Mouse (Mus musculus) myocyte (in vitro differentiated cells): ENCODE measurements at regions not wholly inside any gene's neighbourhood (a gene's known extent, or its start where the extent isn't known, plus 50 kb on each side); places are given as distances from the start of the nearest gene placed in this dataset.

Experiments used
- H3K27me3 ChIP-seq: one replicate; pipeline ENCODE4 v1.6.1; 2011; ENCODE audit not compliant: control insufficient read depth, insufficient read depth, insufficient read length
- H3K36me3 ChIP-seq: one replicate; pipeline ENCODE4 v1.6.1; 2011; ENCODE audit not compliant: control insufficient read depth, insufficient read depth
- H3K4me2 ChIP-seq: one replicate; pipeline ENCODE4 v1.6.1; 2011; ENCODE audit warnings: low read depth, control low read depth
- H3K4me3 ChIP-seq: one replicate; pipeline ENCODE4 v1.5.1; 2011; ENCODE audit warnings: mild to moderate bottlenecking, control low read depth, moderate library complexity
- H3K79me2 ChIP-seq: one replicate; pipeline ENCODE4 v1.6.1; 2011; ENCODE audit not compliant: control insufficient read depth, insufficient read depth
- H3ac ChIP-seq: one replicate; pipeline ENCODE4 v1.6.1; 2011; ENCODE audit not compliant: control insufficient read depth, insufficient read length
- CEBPB ChIP-seq: IDR thresholded peaks from 2 replicates; pipeline ENCODE4 v1.6.1; 2011; ENCODE audit warnings: mild to moderate bottlenecking, moderate library complexity; ENCODE audit not compliant: poor library complexity, insufficient read depth, severe bottlenecking
- E2F4 ChIP-seq: IDR thresholded peaks from one replicate; pipeline ENCODE4 v1.6.1; 2011; ENCODE audit warnings: mild to moderate bottlenecking, control low read depth, moderate library complexity; ENCODE audit not compliant: insufficient read depth
- MAX ChIP-seq: IDR thresholded peaks from one replicate; pipeline ENCODE4 v1.6.1; 2011; ENCODE audit warnings: low read depth, mild to moderate bottlenecking, control low read depth
- MYOD1 ChIP-seq, 3 experiments: IDR thresholded peaks; one replicate each; pipeline ENCODE4 v1.6.1; 2011; ENCODE audit warnings: control low read depth in 2 of 3, low read depth in 2 of 3, mild to moderate bottlenecking in 2 of 3, moderate library complexity in 1 of 3; ENCODE audit not compliant: insufficient read length in 2 of 3, control insufficient read depth in 1 of 3
- MYOG ChIP-seq, 3 experiments: IDR thresholded peaks; one replicate each; pipeline ENCODE4 v1.6.1; 2011; ENCODE audit warnings: control low read depth in 2 of 3, low read depth in 2 of 3, mild to moderate bottlenecking in 2 of 3; ENCODE audit not compliant: insufficient read length in 2 of 3, control insufficient read depth in 1 of 3, insufficient read depth in 1 of 3
- POLR2A ChIP-seq: IDR thresholded peaks from one replicate; pipeline ENCODE4 v1.6.1; 2011; ENCODE audit warnings: low read depth, mild to moderate bottlenecking, control low read depth, moderate library complexity; ENCODE audit not compliant: insufficient read length
- POLR2AphosphoS2 ChIP-seq: IDR thresholded peaks from one replicate; pipeline ENCODE4 v1.6.1; 2011; ENCODE audit warnings: low read depth, control low read depth; ENCODE audit not compliant: insufficient read length
- REST ChIP-seq: IDR thresholded peaks from one replicate; pipeline ENCODE4 v1.6.1; 2011; ENCODE audit warnings: mild to moderate bottlenecking, control low read depth, moderate library complexity; ENCODE audit not compliant: insufficient read depth, insufficient read length
- SRF ChIP-seq: IDR thresholded peaks from one replicate; pipeline ENCODE4 v1.6.1; 2011; ENCODE audit warnings: low read depth; ENCODE audit not compliant: control insufficient read depth, insufficient read length
- TCF12 ChIP-seq: IDR thresholded peaks from one replicate; pipeline ENCODE4 v1.6.1; 2011; ENCODE audit warnings: mild to moderate bottlenecking, control low read depth; ENCODE audit not compliant: poor library complexity, insufficient read depth, severe bottlenecking
- TCF3 ChIP-seq: IDR thresholded peaks from one replicate; pipeline ENCODE4 v1.6.1; 2011; ENCODE audit warnings: low read depth, control low read depth; ENCODE audit not compliant: insufficient read length
- USF1 ChIP-seq: IDR thresholded peaks from one replicate; pipeline ENCODE4 v1.6.1; 2011; ENCODE audit warnings: low read depth, mild to moderate bottlenecking, control low read depth, moderate library complexity

DNA sequence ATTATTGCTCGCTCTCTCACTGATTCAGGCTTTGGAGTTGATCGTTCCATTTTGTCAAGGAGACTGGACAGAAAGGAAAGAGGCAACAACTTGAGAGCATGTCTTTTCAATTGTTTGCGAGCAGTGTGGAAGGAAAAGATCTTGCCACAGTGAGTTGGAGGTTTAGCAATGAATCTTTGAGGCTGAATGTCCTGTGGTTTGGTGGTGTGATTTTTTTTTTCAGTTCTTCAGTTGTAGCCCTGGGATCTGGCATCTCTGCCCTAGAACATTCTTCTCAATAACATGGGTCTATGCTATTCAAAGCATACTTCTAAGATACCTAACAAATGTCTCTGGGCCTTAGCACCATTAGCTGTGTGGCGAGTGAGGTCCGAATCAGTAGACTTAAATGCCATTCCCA lies 189.6 kb upstream of the Trib2 start:
- Histone ChIP-seq H3K36me3 (no peaks in the 10 kb centered on the region), H3K4me2 (peak overlapping the region; percentile 75), H3K27me3 (no peaks in the 10 kb centered on the region), H3K4me3 (no peak overlapping the region), H3ac (no peak overlapping the region), H3K79me2 (no peaks in the 10 kb centered on the region)
- no peak for TF ChIP-seq MYOG (IDR thresholded peaks at IDR 0.05; ENCODE audit: control insufficient read depth in 1 of 3, insufficient read depth in 1 of 3, insufficient read length in 2 of 3, low read depth in 2 of 3)
- no peak for TF ChIP-seq REST
- TF ChIP-seq USF1, result no peak
- TF ChIP-seq MYOD1 (IDR thresholded peaks at IDR 0.05; ENCODE audit: control insufficient read depth in 1 of 3, insufficient read length in 2 of 3, low read depth in 2 of 3), result no peak
- no peak for TF ChIP-seq E2F4
- TF ChIP-seq TCF12, result no peak
- TF ChIP-seq POLR2AphosphoS2, result no peak
- TF ChIP-seq MAX, result no peak
- TF ChIP-seq CEBPB, result no peak
- TF ChIP-seq SRF, result no peak
- no peak for TF ChIP-seq POLR2A
- no peak for TF ChIP-seq TCF3

DNA sequence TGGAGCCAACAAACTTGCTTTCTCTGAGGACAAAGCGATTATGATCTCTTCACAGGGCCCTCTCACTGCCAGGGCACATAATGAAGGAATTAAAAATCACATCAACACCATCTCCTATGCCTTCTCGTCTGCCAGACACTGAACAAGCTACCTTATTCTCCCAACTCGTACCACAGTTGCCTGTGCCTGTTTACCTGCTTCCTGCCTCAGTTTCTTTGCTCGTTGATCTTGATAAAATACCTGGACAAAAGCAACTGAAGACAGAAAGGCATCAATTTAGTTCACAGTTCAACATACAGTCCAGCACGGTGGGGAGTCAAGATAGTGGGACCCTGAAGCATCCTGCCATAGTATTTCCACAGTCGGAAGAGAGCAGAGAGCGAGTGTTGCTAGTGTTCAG lies 185.1 kb upstream of the Trib2 start:
- no peaks in the 10 kb centered on the region for H3K27me3 ChIP-seq
- no peaks in the 10 kb centered on the region for H3K79me2 ChIP-seq
- H3K36me3 ChIP-seq, result no peaks in the 10 kb centered on the region
- no peak overlapping the region for H3ac ChIP-seq
- H3K4me2 ChIP-seq, result no peak overlapping the region
- H3K4me3 ChIP-seq, result no peak overlapping the region
- TF ChIP-seq E2F4, result no peak
- no peak for TF ChIP-seq POLR2AphosphoS2
- no peak for TF ChIP-seq SRF
- no peak for TF ChIP-seq POLR2A
- no peak for TF ChIP-seq MYOD1 (IDR thresholded peaks at IDR 0.05; ENCODE audit: control insufficient read depth in 1 of 3, insufficient read length in 2 of 3, low read depth in 2 of 3)
- no peak for TF ChIP-seq CEBPB
- TF ChIP-seq REST, result no peak
- no peak for TF ChIP-seq MYOG (IDR thresholded peaks at IDR 0.05; ENCODE audit: control insufficient read depth in 1 of 3, insufficient read depth in 1 of 3, insufficient read length in 2 of 3, low read depth in 2 of 3)
- TF ChIP-seq TCF12, result no peak
- TF ChIP-seq MAX, result no peak
- no peak for TF ChIP-seq TCF3
- no peak for TF ChIP-seq USF1

DNA sequence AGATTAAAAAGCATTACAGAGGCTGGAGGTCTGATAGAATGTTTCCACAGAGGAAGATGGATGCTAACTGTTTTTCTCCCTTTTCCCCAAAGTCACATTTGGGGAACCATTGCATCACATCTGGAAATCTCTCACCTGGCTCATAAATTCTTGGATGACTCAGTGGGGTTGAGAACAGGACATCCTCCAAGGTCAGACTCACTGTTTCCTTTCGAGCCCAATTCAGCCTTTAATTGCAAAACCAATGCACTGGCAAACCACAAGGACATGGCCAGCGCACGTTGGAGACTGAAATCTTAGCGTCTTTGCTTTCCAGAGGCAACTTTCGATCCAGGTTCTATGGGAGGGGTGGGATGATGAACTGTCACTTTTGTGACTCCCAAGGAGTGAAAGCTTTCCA lies 184.5 kb upstream of the Trib2 start:
- H3K4me3 ChIP-seq, result no peak overlapping the region
- H3K36me3 ChIP-seq, result no peaks in the 10 kb centered on the region

DNA sequence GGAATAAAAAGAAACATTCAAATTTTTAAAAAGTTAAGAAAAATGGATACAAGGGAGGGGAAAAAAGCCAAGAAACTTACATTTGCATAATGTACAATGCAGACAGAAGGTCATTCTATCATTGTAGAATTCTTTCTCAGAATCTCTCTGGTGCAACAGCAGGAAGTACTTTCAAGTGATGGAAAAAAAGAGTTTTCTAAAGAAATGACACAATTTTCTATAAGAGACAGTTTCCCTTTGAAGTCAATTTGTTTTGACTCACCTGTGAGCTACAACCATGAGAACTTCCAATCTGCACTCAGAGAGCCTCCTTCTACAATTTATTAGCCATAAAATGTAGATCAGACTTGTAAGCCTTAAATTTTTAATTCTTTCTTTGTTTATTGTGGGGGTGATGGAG lies 181.6 kb upstream of the Trib2 start:
- Histone ChIP-seq H3ac (no peak overlapping the region), H3K4me2 (no peak overlapping the region), H3K36me3 (no peaks in the 10 kb centered on the region), H3K4me3 (no peak overlapping the region), H3K79me2 (no peaks in the 10 kb centered on the region), H3K27me3 (no peaks in the 10 kb centered on the region)
- TF ChIP-seq SRF, result no peak
- no peak for TF ChIP-seq REST
- TF ChIP-seq USF1, result no peak
- TF ChIP-seq TCF12, result no peak
- TF ChIP-seq CEBPB, result no peak
- TF ChIP-seq TCF3, result no peak
- no peak for TF ChIP-seq MYOG (IDR thresholded peaks at IDR 0.05; ENCODE audit: control insufficient read depth in 1 of 3, insufficient read depth in 1 of 3, insufficient read length in 2 of 3, low read depth in 2 of 3)
- TF ChIP-seq MYOD1 (IDR thresholded peaks at IDR 0.05; ENCODE audit: control insufficient read depth in 1 of 3, insufficient read length in 2 of 3, low read depth in 2 of 3), result no peak
- TF ChIP-seq MAX, result no peak
- TF ChIP-seq POLR2A, result no peak
- TF ChIP-seq E2F4, result no peak
- TF ChIP-seq POLR2AphosphoS2, result no peak

More for the DNA sequence above, 184.5 kb upstream of the Trib2 start:
- Histone ChIP-seq H3K79me2 (no peaks in the 10 kb centered on the region), H3K4me2 (no peak overlapping the region), H3ac (no peak overlapping the region), H3K27me3 (no peaks in the 10 kb centered on the region)
- TF ChIP-seq POLR2A, result no peak
- TF ChIP-seq USF1, result no peak
- peak; percentile 82 for TF ChIP-seq CEBPB
- no peak for TF ChIP-seq TCF12
- TF ChIP-seq MYOD1 (IDR thresholded peaks at IDR 0.05; ENCODE audit: control insufficient read depth in 1 of 3, insufficient read length in 2 of 3, low read depth in 2 of 3), result no peak

DNA sequence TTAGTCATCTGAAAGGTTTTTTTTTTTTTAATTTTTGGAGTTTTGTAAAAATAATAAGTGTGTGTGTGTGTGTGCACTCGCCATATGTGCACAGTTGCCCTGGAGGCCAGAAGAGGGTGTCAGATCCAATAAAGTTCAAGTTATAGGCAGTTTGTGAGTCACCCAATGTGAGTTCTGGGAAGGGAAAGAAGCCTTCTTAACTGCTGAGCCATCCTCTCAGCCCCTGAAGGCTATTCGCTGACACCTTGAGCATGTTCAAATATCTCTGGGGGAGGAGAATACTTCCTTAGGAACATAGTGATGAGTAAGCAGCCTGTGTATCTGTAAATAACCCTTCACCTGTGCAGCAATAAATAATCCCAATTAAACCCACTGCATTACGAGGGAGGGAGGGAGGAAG lies 177.1 kb upstream of the Trib2 start:
- no peaks in the 10 kb centered on the region for H3K36me3 ChIP-seq
- no peaks in the 10 kb centered on the region for H3K79me2 ChIP-seq
- no peaks in the 10 kb centered on the region for H3K27me3 ChIP-seq
- no peak overlapping the region for H3ac ChIP-seq
- H3K4me3 ChIP-seq, result no peak overlapping the region
- no peak overlapping the region for H3K4me2 ChIP-seq
- TF ChIP-seq MYOD1 (IDR thresholded peaks at IDR 0.05; ENCODE audit: control insufficient read depth in 1 of 3, insufficient read length in 2 of 3, low read depth in 2 of 3) (peak in 1 of 3 experiments; percentile 36), REST (no peak)
